Mouse (Mus musculus) liver, embryonic 11.5 days (tissue): ENCODE measurements around the gene Atp2b2. TPM values are rescaled to one million over a fixed set of nuclear protein-coding genes. Genes with fewer than 3 reads are reported as not detected.

Experiments
- ATAC-seq: fragments of 200-750 bp; cut with Nextera tagmentation; replicated peaks from 2 replicates; pipeline ENCODE4 v1.8.0; 2017; ENCODE audit warnings: moderate number of reproducible peaks, mild to moderate bottlenecking, moderate TSS enrichment, moderate library complexity; ENCODE audit not compliant: low FRiP score
- DNase-seq: peaks from one replicate; pipeline ENCODE4 v3.0.0-alpha.2; 2017; ENCODE audit warnings: low spot score
- H3K27ac ChIP-seq: fragments of 300-500 bp; sonication (generic); 2 replicates; pipeline ENCODE4 v1.5.1; 2014; ENCODE audit warnings: mild to moderate bottlenecking, low read depth, low read length, control low read depth
- H3K27me3 ChIP-seq: fragments of 300-500 bp; sonication (generic); replicated peaks from 2 replicates; pipeline ENCODE4 v1.6.1; 2014; ENCODE audit warnings: low read length, mixed read lengths; ENCODE audit not compliant: control insufficient read depth, insufficient read depth
- H3K36me3 ChIP-seq: fragments of 300-500 bp; sonication (generic); 2 replicates; pipeline ENCODE4 v1.6.1; 2014; ENCODE audit warnings: mild to moderate bottlenecking, low read length, moderate library complexity, mixed read lengths; ENCODE audit not compliant: control insufficient read depth, insufficient read depth
- H3K4me1 ChIP-seq: fragments of 300-500 bp; sonication (generic); replicated peaks from 2 replicates; pipeline ENCODE4 v1.6.1; 2014; ENCODE audit warnings: low read length, mixed read lengths; ENCODE audit not compliant: control insufficient read depth, insufficient read depth
- H3K4me2 ChIP-seq: fragments of 300-500 bp; sonication (generic); 2 replicates; pipeline ENCODE4 v1.6.1; 2014; ENCODE audit warnings: mild to moderate bottlenecking, control low read depth, moderate library complexity
- H3K4me3 ChIP-seq: fragments of 300-500 bp; sonication (generic); 2 replicates; pipeline ENCODE4 v1.5.1; 2014; ENCODE audit warnings: low read depth, low read length, control low read depth
- H3K9ac ChIP-seq: fragments of 300-500 bp; sonication (generic); 2 replicates; pipeline ENCODE4 v1.6.1; 2014; ENCODE audit warnings: low read depth, low read length, control low read depth
- H3K9me3 ChIP-seq: fragments of 300-500 bp; sonication (generic); 2 replicates; pipeline ENCODE4 v1.6.1; 2016; ENCODE audit warnings: low read length, inconsistent platforms, mixed read lengths; ENCODE audit not compliant: control insufficient read depth
- WGBS: fragments of 180-500 bp; shearing (Covaris S2); extraction: QIAGEN DNeasy Blood & Tissue Kit; methylation state at CpG from one replicate; pipeline ENCODE4 v1.1.7; 2014; 5-methylcytosine and 5-hydroxymethylcytosine counted together
- polyA plus RNA-seq: library from polyadenylated mRNA; unstranded; fragments of >200 nt; fragmentation: Nextera tagmentation; extraction: Ambion mirVana; gene quantifications from 2 replicates; pipeline ENCODE4 v1.2.1, GENCODE M21; 2014

Atp2b2 gene
- polyA plus RNA-seq, 1 experiment from 2014 or later = 0.62 TPM

DNA sequence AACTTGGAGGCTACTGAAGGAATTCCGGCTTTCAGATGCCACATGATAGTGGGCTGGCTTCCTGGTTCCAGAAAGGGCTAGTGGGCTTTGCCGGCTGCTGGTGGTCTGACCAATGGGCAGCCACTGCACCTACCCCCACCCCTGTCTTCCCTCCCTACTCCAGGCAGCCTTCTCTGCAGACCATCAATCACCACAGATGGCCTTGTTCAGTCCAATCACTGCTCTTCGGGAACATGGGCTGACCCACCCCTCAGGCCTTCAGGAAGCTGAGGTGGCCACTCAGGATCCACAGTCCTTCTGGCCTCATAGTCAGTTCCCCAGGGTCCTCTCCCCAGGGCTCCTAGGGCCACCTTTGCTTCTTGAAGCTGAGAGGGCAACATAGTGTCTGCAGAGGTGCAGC, 153.2 kb downstream of the Atp2b2 start:
- H3K27ac ChIP-seq = no peak overlapping the region
- no peaks in the 10 kb centered on the region for H3K36me3 ChIP-seq
- H3K4me2 ChIP-seq = no peak overlapping the region
- H3K9ac ChIP-seq = no peak overlapping the region
- H3K4me1 ChIP-seq = no peaks in the 10 kb centered on the region
- ATAC-seq (no peak), DNase-seq (no peak)
- no peak overlapping the region for H3K4me3 ChIP-seq
- H3K9me3 ChIP-seq = no peaks in the 10 kb centered on the region
- 60% methylated on average over 3 of the region's 3 CpGs for WGBS
- peaks cover 41% of the 10 kb centered on the region for H3K27me3 ChIP-seq

- peaks cover 31% of the 10 kb centered on the region for H3K27me3 ChIP-seq
- no peak for ATAC-seq
- DNase-seq = no peak
Observed at GRCm38 (mm10) chr6:113886886-113887285, 155.5 kb downstream of the Atp2b2 start.

DNA sequence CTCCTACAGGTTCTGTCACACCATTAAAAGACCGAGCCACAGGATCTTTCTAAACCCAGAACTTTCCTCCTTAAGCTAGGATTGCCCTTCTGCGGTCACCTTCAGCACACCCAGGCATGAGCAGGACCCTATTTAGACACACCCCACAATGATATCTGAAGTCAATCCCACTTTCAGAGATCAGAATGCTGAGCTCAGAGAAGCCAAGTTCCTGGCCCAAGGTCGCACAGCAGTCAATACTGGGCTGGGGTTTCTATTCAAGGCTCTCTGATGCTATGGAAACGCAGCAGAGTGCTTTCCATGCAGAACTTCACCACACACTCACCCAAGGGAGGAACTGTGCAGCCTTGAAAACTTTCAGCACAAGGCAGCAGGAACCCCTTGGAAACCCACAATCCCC, 157.6 kb downstream of the Atp2b2 start:
- no peak overlapping the region for H3K27ac ChIP-seq
- H3K4me1 ChIP-seq = no peaks in the 10 kb centered on the region
- no peak overlapping the region for H3K9ac ChIP-seq
- H3K9me3 ChIP-seq = no peaks in the 10 kb centered on the region
- ATAC-seq (no peak), DNase-seq (no peak)
- WGBS = 63% methylated on average over 4 of the region's 4 CpGs
- H3K4me2 ChIP-seq = no peak overlapping the region
- H3K36me3 ChIP-seq = no peaks in the 10 kb centered on the region
- peaks cover 11% of the 10 kb centered on the region for H3K27me3 ChIP-seq
- H3K4me3 ChIP-seq = no peak overlapping the region

More at GRCm38 (mm10) chr6:113886886-113887285, 155.5 kb downstream of the Atp2b2 start:
- H3K4me1 ChIP-seq = no peaks in the 10 kb centered on the region
- no peak overlapping the region for H3K9ac ChIP-seq
- no peaks in the 10 kb centered on the region for H3K9me3 ChIP-seq
- H3K36me3 ChIP-seq = no peaks in the 10 kb centered on the region
- H3K4me3 ChIP-seq = no peak overlapping the region
- H3K27ac ChIP-seq = no peak overlapping the region
- H3K4me2 ChIP-seq = no peak overlapping the region

DNA sequence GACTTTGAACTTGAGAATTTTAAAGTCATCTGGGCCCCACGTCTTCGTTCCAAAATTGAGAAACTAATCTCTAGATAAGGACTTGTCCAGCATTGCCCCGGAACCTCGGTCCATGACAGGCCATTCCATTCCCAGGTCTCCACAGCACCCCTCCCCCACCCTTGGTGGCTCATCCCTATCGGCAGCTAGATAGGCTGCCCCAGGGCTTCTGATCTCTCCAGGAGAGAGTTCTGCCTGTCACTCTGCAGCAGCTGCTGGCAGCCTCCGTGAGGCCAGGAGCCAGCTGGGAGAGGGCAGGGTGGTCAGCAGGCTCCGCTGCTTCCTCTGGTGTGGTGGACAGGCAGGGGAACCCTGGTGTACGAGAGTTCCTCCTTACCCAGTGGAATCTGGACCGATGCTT, 159.2 kb downstream of the Atp2b2 start:
- Histone ChIP-seq H3K9me3 (no peaks in the 10 kb centered on the region), H3K4me3 (no peak overlapping the region), H3K4me1 (no peaks in the 10 kb centered on the region), H3K4me2 (no peak overlapping the region), H3K9ac (no peak overlapping the region), H3K27me3 (no peaks in the 10 kb centered on the region), H3K27ac (no peak overlapping the region), H3K36me3 (no peaks in the 10 kb centered on the region)
- ATAC-seq (no peak), DNase-seq (no peak)
- 47% methylated on average over 9 of the region's 9 CpGs for WGBS

GRCm38 (mm10) chr6:113882396-113882795, 160.0 kb downstream of the Atp2b2 start:
- DNase-seq (no peak), ATAC-seq (no peak)
- Histone ChIP-seq H3K4me1 (no peaks in the 10 kb centered on the region), H3K36me3 (no peaks in the 10 kb centered on the region), H3K9me3 (no peaks in the 10 kb centered on the region), H3K27me3 (no peaks in the 10 kb centered on the region), H3K27ac (no peak overlapping the region), H3K4me2 (no peak overlapping the region), H3K4me3 (no peak overlapping the region), H3K9ac (no peak overlapping the region)
- 66% methylated on average over 7 of the region's 7 CpGs for WGBS

DNA sequence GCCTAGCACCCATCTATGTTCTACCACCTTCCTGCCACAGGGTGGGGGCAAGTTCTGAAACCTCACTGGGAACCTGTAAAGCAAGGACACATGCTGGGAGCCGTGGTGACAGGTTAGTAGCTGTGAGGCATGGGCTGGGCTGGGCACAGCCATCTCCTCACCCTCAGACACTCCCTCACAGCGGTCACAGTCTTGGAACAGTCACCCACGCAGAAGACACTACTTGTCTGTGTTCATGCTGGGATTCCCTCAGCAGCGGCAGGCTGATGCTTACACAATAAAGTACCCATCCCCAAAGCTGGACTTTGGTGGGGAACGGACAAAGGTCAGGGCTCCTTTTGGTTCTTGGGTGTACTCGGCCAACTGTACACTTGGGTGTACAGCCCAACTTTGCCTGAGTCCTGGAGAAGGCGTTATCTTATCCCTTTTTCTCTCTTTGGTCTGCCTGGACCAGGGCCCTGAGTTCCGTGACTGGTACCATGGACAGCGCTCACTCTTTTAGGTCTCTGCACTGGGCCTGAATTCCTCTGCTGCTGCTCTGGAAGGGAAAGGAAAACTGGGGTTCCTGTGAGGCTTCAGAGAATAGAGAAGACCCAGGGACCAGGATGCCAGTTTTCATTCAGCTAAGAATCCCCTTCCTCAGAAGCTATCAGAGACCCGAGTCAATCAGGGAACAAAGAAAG, 160.7 kb downstream of the Atp2b2 start:
- 50% methylated on average over 10 of the region's 10 CpGs for WGBS
- no peak overlapping the region for H3K27ac ChIP-seq
- H3K9me3 ChIP-seq = no peaks in the 10 kb centered on the region
- no peak overlapping the region for H3K4me2 ChIP-seq
- no peaks in the 10 kb centered on the region for H3K36me3 ChIP-seq
- ATAC-seq = no peak
- H3K4me1 ChIP-seq = no peaks in the 10 kb centered on the region
- no peaks in the 10 kb centered on the region for H3K27me3 ChIP-seq
- DNase-seq = no peak
- H3K4me3 ChIP-seq = no peak overlapping the region
- no peak overlapping the region for H3K9ac ChIP-seq

- DNase-seq (no peak), ATAC-seq (no peak)
- Histone ChIP-seq H3K4me2 (no peak overlapping the region), H3K27me3 (no peaks in the 10 kb centered on the region), H3K9ac (no peak overlapping the region), H3K36me3 (no peaks in the 10 kb centered on the region), H3K27ac (no peak overlapping the region), H3K4me1 (no peaks in the 10 kb centered on the region), H3K4me3 (no peak overlapping the region), H3K9me3 (no peaks in the 10 kb centered on the region)
- WGBS = 58% methylated on average over 3 of the region's 3 CpGs
Observed at GRCm38 (mm10) chr6:113879366-113879765, 163.0 kb downstream of the Atp2b2 start.

GRCm38 (mm10) chr6:113878510-113879128, 163.8 kb downstream of the Atp2b2 start:
- no peak overlapping the region for H3K9ac ChIP-seq
- no peak for DNase-seq
- H3K27ac ChIP-seq = no peak overlapping the region
- no peaks in the 10 kb centered on the region for H3K9me3 ChIP-seq
- H3K4me2 ChIP-seq = no peak overlapping the region
- no peaks in the 10 kb centered on the region for H3K27me3 ChIP-seq
- H3K4me1 ChIP-seq = no peaks in the 10 kb centered on the region
- ATAC-seq = no peak
- no peaks in the 10 kb centered on the region for H3K36me3 ChIP-seq
- WGBS = 76% methylated on average over 8 of the region's 8 CpGs
- H3K4me3 ChIP-seq = no peak overlapping the region

DNA sequence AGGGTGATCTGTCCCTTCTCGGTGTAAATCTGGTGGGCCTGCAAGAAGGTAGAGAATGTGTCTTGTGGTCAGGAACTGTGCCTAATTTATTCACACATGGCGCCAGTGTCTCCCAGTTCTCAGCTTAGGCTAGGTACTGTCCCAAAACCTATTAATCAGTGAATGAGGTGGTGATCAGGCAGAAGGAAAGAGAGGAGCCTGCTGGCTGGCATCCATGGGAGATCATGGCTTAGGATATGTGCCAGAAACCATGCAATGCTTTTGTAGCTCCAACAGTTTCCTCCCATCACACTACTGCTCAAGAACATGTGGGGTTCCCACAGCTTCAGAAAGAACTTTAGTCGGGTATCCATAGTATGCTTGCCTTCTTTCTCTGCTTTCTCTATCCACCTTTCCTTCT, 165.8 kb downstream of the Atp2b2 start:
- Histone ChIP-seq H3K9me3 (no peaks in the 10 kb centered on the region), H3K9ac (no peak overlapping the region), H3K27ac (no peak overlapping the region), H3K4me1 (no peaks in the 10 kb centered on the region), H3K36me3 (no peaks in the 10 kb centered on the region), H3K4me2 (no peak overlapping the region), H3K27me3 (no peaks in the 10 kb centered on the region), H3K4me3 (no peak overlapping the region)
- ATAC-seq (no peak), DNase-seq (no peak)
- WGBS = 71% methylated on average over 3 of the region's 3 CpGs
